Comparison of ENCODE assay signal across 9 mouse cellular contexts in genomic region chr6:92481690-92481956, GRCm38 (mm10).
A peak's percentile ranks its signal among the peaks of the same experiment; 100 is the strongest.
DNase-seq lines count a peak whose midpoint lies in the region; ATAC-seq lines count a peak whose summit lies in the region.
"Had no signal": no experiment of that assay in that cellular context is flagged by ENCODE, and none has a peak within 500 bp of the region (broad histone marks: within the 10 kb centered on the region; RNA-seq: fewer than 3 reads in every experiment).

No protein-coding gene starts in this region.

- no peak for DNase-seq in kidney, postnatal 25 days
- DNase-seq in forebrain, embryonic 10.5 days (ENCODE audit: extremely low spot score, low spot score), result no peak
- no peak for DNase-seq in intestine, embryonic 14.5 days (ENCODE audit: low spot score)
- DNase-seq in embryo, embryonic 10 days (ENCODE audit: low spot score), result no peak
- DNase-seq in left cerebral cortex, postnatal 25 days (ENCODE audit: low spot score in 2 of 2), result no peak

- H3K9ac ChIP-seq in kidney, embryonic 16.5 days (replicated peaks; ENCODE audit: low read length), result no peak overlapping the region
- H3K9ac ChIP-seq in intestine, embryonic 14.5 days (ENCODE audit: low read length), result no peak overlapping the region
- H3K9ac ChIP-seq in neural tube, embryonic 14.5 days (replicated peaks; ENCODE audit: low read depth, low read length), result no peak overlapping the region; the same call in 1 of the 2 replicates

- H3K27me3 ChIP-seq in kidney, embryonic 16.5 days (ENCODE audit: insufficient read depth, low read length), result no peaks in the 10 kb centered on the region
- H3K27me3 ChIP-seq in forebrain, embryonic 10.5 days (ENCODE audit: poor library complexity, severe bottlenecking), result peaks cover 8% of the 10 kb centered on the region; the same call in 1 of the 2 replicates
- H3K27me3 ChIP-seq in intestine, embryonic 14.5 days (replicated peaks; ENCODE audit: control insufficient read depth, insufficient read depth, low read length), result no peaks in the 10 kb centered on the region
- no peaks in the 10 kb centered on the region for H3K27me3 ChIP-seq in neural tube, embryonic 14.5 days (ENCODE audit: control insufficient read depth, insufficient read depth, low read length)

- peak overlapping the region; percentile 70 for H3K4me2 ChIP-seq in kidney, embryonic 16.5 days (replicated peaks; ENCODE audit: low read depth, low read length)
- H3K4me2 ChIP-seq in intestine, embryonic 14.5 days (ENCODE audit: low read length), result peak overlapping the region; percentile 68
- peak overlapping the region; percentile 65 for H3K4me2 ChIP-seq in neural tube, embryonic 14.5 days (ENCODE audit: low read depth, low read length)

- H3K4me1 ChIP-seq in kidney, embryonic 16.5 days (ENCODE audit: insufficient read depth, low read length), result peaks cover 11% of the 10 kb centered on the region
- H3K4me1 ChIP-seq in forebrain, embryonic 10.5 days, result peaks cover 27% of the 10 kb centered on the region
- peaks cover 11% of the 10 kb centered on the region; the same call in 1 of the 2 replicates for H3K4me1 ChIP-seq in intestine, embryonic 14.5 days (replicated peaks; ENCODE audit: control insufficient read depth, insufficient read depth, low read length)
- peaks cover 24% of the 10 kb centered on the region for H3K4me1 ChIP-seq in neural tube, embryonic 14.5 days (ENCODE audit: control insufficient read depth, insufficient read depth, low read length)

- H3K36me3 ChIP-seq in kidney, embryonic 16.5 days (ENCODE audit: insufficient read depth, low read length), result no peaks in the 10 kb centered on the region
- H3K36me3 ChIP-seq in forebrain, embryonic 10.5 days (replicated peaks), result no peaks in the 10 kb centered on the region
- no peaks in the 10 kb centered on the region for H3K36me3 ChIP-seq in intestine, embryonic 14.5 days (ENCODE audit: control insufficient read depth, insufficient read depth, low read length)
- no peaks in the 10 kb centered on the region for H3K36me3 ChIP-seq in neural tube, embryonic 14.5 days (ENCODE audit: control insufficient read depth, insufficient read depth, low read length)

- peak; percentile 23; the same call in 1 of the 2 replicates for ATAC-seq in kidney, embryonic 16.5 days (ENCODE audit: low FRiP score, low TSS enrichment)
- ATAC-seq in intestine, embryonic 14.5 days (replicated peaks; ENCODE audit: low FRiP score, low TSS enrichment, low read depth), result 0 out of 2 replicates have a peak, but pooled peaks have one; percentile 55
- ATAC-seq in neural tube, embryonic 14.5 days (ENCODE audit: low read depth), result no peak; the same call in 1 of the 2 replicates
- ATAC-seq in inflammation-experienced regulatory T-cells, adult 6 months, result no peak

- WGBS in kidney, embryonic 16.5 days, result 10% methylated on average over 1 of the region's 1 CpGs
- 3% methylated on average over 1 of the region's 1 CpGs for WGBS in forebrain, embryonic 10.5 days
- WGBS in intestine, embryonic 14.5 days, result 15% methylated on average over 1 of the region's 1 CpGs
- 4% methylated on average over 1 of the region's 1 CpGs for WGBS in neural tube, embryonic 14.5 days

- no peak overlapping the region for H3K27ac ChIP-seq in kidney, embryonic 16.5 days (ENCODE audit: low read length)
- peak overlapping the region; percentile 65; the same call in 1 of the 2 replicates for H3K27ac ChIP-seq in forebrain, embryonic 10.5 days
- peak overlapping the region; percentile 83 for H3K27ac ChIP-seq in intestine, embryonic 14.5 days (ENCODE audit: low read depth)
- H3K27ac ChIP-seq in neural tube, embryonic 14.5 days (ENCODE audit: low read depth, low read length), result peak overlapping the region; percentile 89

- peak overlapping the region; percentile 49 for H3K4me3 ChIP-seq in kidney, embryonic 16.5 days (ENCODE audit: low read length)
- H3K4me3 ChIP-seq in forebrain, embryonic 10.5 days, result peak overlapping the region; percentile 61
- H3K4me3 ChIP-seq in intestine, embryonic 14.5 days (ENCODE audit: low read depth, low read length), result peak overlapping the region; percentile 36; the same call in 1 of the 2 replicates
- H3K4me3 ChIP-seq in neural tube, embryonic 14.5 days (ENCODE audit: low read depth, low read length), result peak overlapping the region; percentile 44
- H3K4me3 ChIP-seq: erythroblast, embryonic 14.5 days had no signal

- H3K9me3 ChIP-seq in kidney, embryonic 16.5 days (ENCODE audit: low read length), result no peaks in the 10 kb centered on the region
- H3K9me3 ChIP-seq in forebrain, embryonic 10.5 days, result no peaks in the 10 kb centered on the region
- H3K9me3 ChIP-seq in intestine, embryonic 14.5 days (ENCODE audit: control insufficient read depth, low read length), result no peaks in the 10 kb centered on the region
- no peaks in the 10 kb centered on the region for H3K9me3 ChIP-seq in neural tube, embryonic 14.5 days (ENCODE audit: control insufficient read depth, low read length)

- intact Hi-C loops in left cerebral cortex, postnatal 25 days (cut with DNase I), result loop anchor here (1.0 to 5.0 kb wide), 3 partner anchors 51 to 183 kb away; no protein-coding TSS in a partner anchor

Comparison
In these comparisons a context has a peak if more than half of its experiments do, and no peak if none do; other contexts are left out.
1. ATAC-seq: peak in kidney, embryonic 16.5 days (single experiment) and intestine, embryonic 14.5 days (single experiment); none in neural tube, embryonic 14.5 days (single experiment) and inflammation-experienced regulatory T-cells, adult 6 months (single experiment).
2. Peak in every context shown above with its lines, with median percentiles within 50 percentile points of each other: H3K4me2 ChIP-seq and H3K4me3 ChIP-seq.